Comparison of ENCODE assay signal across 9 mouse cellular contexts in the genomic region with DNA sequence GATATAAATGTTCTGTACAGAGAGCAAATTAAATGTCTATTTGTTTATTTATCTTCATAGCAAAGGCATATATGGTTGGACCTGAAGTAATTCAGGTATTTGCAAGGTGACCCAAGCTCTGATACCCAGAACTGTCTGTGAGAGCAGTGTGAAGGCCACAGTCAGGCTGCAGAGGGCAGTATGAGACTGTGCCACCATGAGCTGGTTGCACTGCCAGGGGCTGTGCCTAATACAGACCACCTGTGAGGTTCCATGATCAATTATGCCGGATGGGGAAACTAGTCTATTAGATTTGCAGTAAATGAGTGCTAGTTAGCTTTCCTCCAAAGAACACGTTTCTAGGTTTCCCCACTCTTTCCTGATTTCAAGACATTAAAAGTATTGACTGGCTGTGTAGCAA.
DNase-seq lines count a peak whose midpoint lies in the region; ATAC-seq and TF ChIP-seq lines count a peak whose summit lies in the region.
"Had no signal": no experiment of that assay in that cellular context is flagged by ENCODE, and none has a peak within 500 bp of the region (broad histone marks: within the 10 kb centered on the region; RNA-seq: fewer than 3 reads in every experiment).

No protein-coding gene starts in this region.

- 52% methylated on average over 2 of the region's 2 CpGs for WGBS in liver, embryonic 14.5 days (ENCODE audit: insufficient replicate concordance)
- 35% methylated on average over 2 of the region's 2 CpGs for WGBS in liver, embryonic 12.5 days (ENCODE audit: insufficient replicate concordance)
- WGBS in hindbrain, embryonic 11.5 days = 40% methylated on average over 2 of the region's 2 CpGs
- WGBS in midbrain, postnatal 0 days = 49% methylated on average over 2 of the region's 2 CpGs

- no peak overlapping the region for H3K9ac ChIP-seq in liver, embryonic 14.5 days (replicated peaks)
- H3K9ac ChIP-seq in liver, embryonic 12.5 days = no peak overlapping the region
- H3K9ac ChIP-seq in hindbrain, embryonic 11.5 days (ENCODE audit: low read depth, low read length) = no peak overlapping the region
- no peak overlapping the region for H3K9ac ChIP-seq in midbrain, postnatal 0 days (replicated peaks; ENCODE audit: low read length, poor library complexity, severe bottlenecking)
- H3K9ac ChIP-seq: embryonic facial prominence, embryonic 13.5 days had no signal

- no peaks in the 10 kb centered on the region for H3K36me3 ChIP-seq in liver, embryonic 14.5 days (replicated peaks; ENCODE audit: control insufficient read depth, insufficient read depth, low read depth)
- no peaks in the 10 kb centered on the region for H3K36me3 ChIP-seq in liver, embryonic 12.5 days
- H3K36me3 ChIP-seq in hindbrain, embryonic 11.5 days (ENCODE audit: control insufficient read depth, insufficient read depth, low read length) = no peaks in the 10 kb centered on the region
- no peaks in the 10 kb centered on the region for H3K36me3 ChIP-seq in midbrain, postnatal 0 days (ENCODE audit: insufficient read depth, low read length)
- H3K36me3 ChIP-seq: embryonic facial prominence, embryonic 13.5 days had no signal

- no peak overlapping the region for H3K27ac ChIP-seq in liver, embryonic 14.5 days
- no peak overlapping the region for H3K27ac ChIP-seq in liver, embryonic 12.5 days
- H3K27ac ChIP-seq in hindbrain, embryonic 11.5 days (ENCODE audit: low read depth, low read length) = no peak overlapping the region
- H3K27ac ChIP-seq in midbrain, postnatal 0 days (ENCODE audit: low read depth, low read length) = no peak overlapping the region
- H3K27ac ChIP-seq: embryonic facial prominence, embryonic 13.5 days had no signal

- H3K4me2 ChIP-seq in liver, embryonic 14.5 days (ENCODE audit: low read depth) = no peak overlapping the region
- no peak overlapping the region for H3K4me2 ChIP-seq in liver, embryonic 12.5 days
- H3K4me2 ChIP-seq in hindbrain, embryonic 11.5 days (replicated peaks; ENCODE audit: low read depth, low read length) = no peak overlapping the region
- H3K4me2 ChIP-seq in midbrain, postnatal 0 days (ENCODE audit: low read depth, low read length, poor library complexity, severe bottlenecking) = no peak overlapping the region
- H3K4me2 ChIP-seq: embryonic facial prominence, embryonic 13.5 days had no signal

- no peaks in the 10 kb centered on the region for H3K27me3 ChIP-seq in liver, embryonic 14.5 days (ENCODE audit: control insufficient read depth, insufficient read depth, low read length)
- no peaks in the 10 kb centered on the region for H3K27me3 ChIP-seq in liver, embryonic 12.5 days (replicated peaks)
- H3K27me3 ChIP-seq in hindbrain, embryonic 11.5 days (ENCODE audit: control insufficient read depth, insufficient read depth, low read length) = no peaks in the 10 kb centered on the region
- no peaks in the 10 kb centered on the region for H3K27me3 ChIP-seq in midbrain, postnatal 0 days (ENCODE audit: insufficient read depth, low read length)
- H3K27me3 ChIP-seq: embryonic facial prominence, embryonic 13.5 days had no signal

- ATAC-seq in liver, embryonic 14.5 days (ENCODE audit: insufficient read depth) = no peak
- no peak for ATAC-seq in liver, embryonic 12.5 days
- ATAC-seq in hindbrain, embryonic 11.5 days (ENCODE audit: low FRiP score) = peak; percentile 56; the same call in 1 of the 2 replicates
- ATAC-seq in midbrain, postnatal 0 days (ENCODE audit: low FRiP score) = peak; percentile 74; the same call in 1 of the 2 replicates
- ATAC-seq in inflammation-experienced regulatory T-cells, adult 6 months = no peak

- peak; percentile 33 for DNase-seq in adrenal gland, postnatal 14 days
- no peak for DNase-seq in adrenal gland, postnatal 4 days (ENCODE audit: low spot score in 2 of 2)
- no peak for DNase-seq in liver, embryonic 14.5 days (ENCODE audit: low read depth in 3 of 3, low spot score in 3 of 3)
- DNase-seq in hindbrain, embryonic 11.5 days (ENCODE audit: low spot score) = peak; percentile 45
- DNase-seq in midbrain, postnatal 0 days (ENCODE audit: low spot score) = peak; percentile 81
- no peak for DNase-seq in frontal cortex, postnatal 14 days (ENCODE audit: low spot score in 2 of 2)

- peak; percentile 31; the same call in 1 of the 2 replicates for TF ChIP-seq CTCF in liver, embryonic 14.5 days (IDR thresholded peaks at IDR 0.05; ENCODE audit: low read depth)
- peak; percentile 82 for TF ChIP-seq CTCF in midbrain, postnatal 0 days (IDR thresholded peaks at IDR 0.05)

- TF ChIP-seq EP300 in liver, embryonic 14.5 days (IDR thresholded peaks at IDR 0.05; ENCODE audit: low read depth) = no peak

- H3K4me3 ChIP-seq in liver, embryonic 14.5 days (ENCODE audit: insufficient read depth in 1 of 2, low read depth in 2 of 2, low read length in 2 of 2) = no peak overlapping the region
- H3K4me3 ChIP-seq in liver, embryonic 12.5 days = no peak overlapping the region
- H3K4me3 ChIP-seq in hindbrain, embryonic 11.5 days (ENCODE audit: low read depth, low read length) = no peak overlapping the region
- H3K4me3 ChIP-seq in midbrain, postnatal 0 days (ENCODE audit: low read depth, low read length) = no peak overlapping the region
- H3K4me3 ChIP-seq: embryonic facial prominence, embryonic 13.5 days had no signal

- H3K4me1 ChIP-seq in liver, embryonic 14.5 days (replicated peaks; ENCODE audit: control insufficient read depth in 2 of 2, insufficient read depth in 2 of 2, low read length in 1 of 2) = no peaks in the 10 kb centered on the region
- H3K4me1 ChIP-seq in liver, embryonic 12.5 days = no peaks in the 10 kb centered on the region
- no peaks in the 10 kb centered on the region for H3K4me1 ChIP-seq in hindbrain, embryonic 11.5 days (replicated peaks; ENCODE audit: control insufficient read depth, insufficient read depth, low read length)
- H3K4me1 ChIP-seq in midbrain, postnatal 0 days (ENCODE audit: insufficient read depth, low read length) = no peaks in the 10 kb centered on the region

- no peaks in the 10 kb centered on the region for H3K9me3 ChIP-seq in liver, embryonic 14.5 days (ENCODE audit: control insufficient read depth, low read length)
- H3K9me3 ChIP-seq in liver, embryonic 12.5 days (replicated peaks) = no peaks in the 10 kb centered on the region
- no peaks in the 10 kb centered on the region for H3K9me3 ChIP-seq in hindbrain, embryonic 11.5 days (ENCODE audit: control insufficient read depth, low read length)
- no peaks in the 10 kb centered on the region for H3K9me3 ChIP-seq in midbrain, postnatal 0 days (ENCODE audit: low read length)
- H3K9me3 ChIP-seq: embryonic facial prominence, embryonic 13.5 days had no signal

Comparison
In these comparisons a context has a peak if more than half of its experiments do, and no peak if none do; other contexts are left out.
1. DNase-seq: peak in adrenal gland, postnatal 14 days (single experiment), hindbrain, embryonic 11.5 days (single experiment) and midbrain, postnatal 0 days (single experiment); none in adrenal gland, postnatal 4 days (0 of 2), liver, embryonic 14.5 days (0 of 3) and frontal cortex, postnatal 14 days (0 of 2).
2. ATAC-seq: peak in hindbrain, embryonic 11.5 days (single experiment) and midbrain, postnatal 0 days (single experiment); none in liver, embryonic 14.5 days (single experiment), liver, embryonic 12.5 days (single experiment) and inflammation-experienced regulatory T-cells, adult 6 months (single experiment).